Mouse (Mus musculus) yolk sac, embryonic 10.5 days (tissue): ENCODE results near the gene Ift46.

Experiments
- DNase-seq: peaks from one replicate; pipeline ENCODE4 v3.0.0-alpha.2; 2017; ENCODE audit warnings: low spot score

Gene Ift46

GRCm38 (mm10) chr9:44807141-44807540, 39.4 kb downstream of the Ift46 start:
- DNase-seq: no peak

- DNase-seq: no peak
Observed at GRCm38 (mm10) chr9:44807778-44808177, 40.1 kb downstream of the Ift46 start.

- no peak for DNase-seq
Observed at GRCm38 (mm10) chr9:44810316-44810715, 42.6 kb downstream of the Ift46 start.

GRCm38 (mm10) chr9:44814179-44814578, 46.5 kb downstream of the Ift46 start:
- DNase-seq: no peak

- DNase-seq: no peak
Observed at GRCm38 (mm10) chr9:44817522-44817921, 49.8 kb downstream of the Ift46 start.

- DNase-seq: no peak
Observed at GRCm38 (mm10) chr9:44819920-44820827, 52.5 kb downstream of the Ift46 start.

- no peak for DNase-seq
Observed at GRCm38 (mm10) chr9:44826660-44827059, 59.0 kb downstream of the Ift46 start.

GRCm38 (mm10) chr9:44828944-44829343, 61.2 kb downstream of the Ift46 start:
- DNase-seq: no peak

GRCm38 (mm10) chr9:44830506-44830905, 62.8 kb downstream of the Ift46 start:
- DNase-seq: no peak

GRCm38 (mm10) chr9:44832356-44832755, 64.6 kb downstream of the Ift46 start:
- DNase-seq: no peak

- peak; percentile 47 for DNase-seq
Observed at GRCm38 (mm10) chr9:44836439-44836838, 68.7 kb downstream of the Ift46 start.

GRCm38 (mm10) chr9:44841241-44841640, 73.5 kb downstream of the Ift46 start:
- DNase-seq: no peak
